Mouse (Mus musculus): ENCODE results near the gene Zfp865. TPM values are rescaled to one million over a fixed set of nuclear protein-coding genes. Genes with fewer than 3 reads are reported as not detected.

Gene Zfp865
- total RNA-seq, 2 experiments from 2014 or later: 22.4 to 23.2 TPM

DNA sequence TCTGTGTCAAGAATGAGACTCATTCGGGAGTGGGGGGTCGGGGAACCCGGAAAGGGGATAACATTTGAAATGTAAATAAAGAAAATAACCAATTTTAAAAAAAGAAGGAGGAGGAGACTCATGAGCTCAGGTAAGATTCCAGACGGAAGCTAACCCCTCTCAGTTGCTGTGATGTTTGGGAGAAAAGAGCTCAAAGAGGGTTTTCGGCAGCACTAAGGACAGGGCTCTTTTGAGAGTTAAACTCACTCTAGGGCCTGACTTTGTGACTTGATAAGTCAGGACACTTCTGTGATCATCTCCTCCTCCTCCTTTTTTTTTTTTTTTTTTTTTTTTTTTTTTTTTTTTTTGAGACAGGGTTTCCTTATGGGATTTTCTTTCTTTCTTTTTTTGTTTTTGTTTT, 18.8 kb downstream of the Zfp865 start:
- DNase-seq: no peak
- intact Hi-C loops (cut with DNase I): no loop called here

DNA sequence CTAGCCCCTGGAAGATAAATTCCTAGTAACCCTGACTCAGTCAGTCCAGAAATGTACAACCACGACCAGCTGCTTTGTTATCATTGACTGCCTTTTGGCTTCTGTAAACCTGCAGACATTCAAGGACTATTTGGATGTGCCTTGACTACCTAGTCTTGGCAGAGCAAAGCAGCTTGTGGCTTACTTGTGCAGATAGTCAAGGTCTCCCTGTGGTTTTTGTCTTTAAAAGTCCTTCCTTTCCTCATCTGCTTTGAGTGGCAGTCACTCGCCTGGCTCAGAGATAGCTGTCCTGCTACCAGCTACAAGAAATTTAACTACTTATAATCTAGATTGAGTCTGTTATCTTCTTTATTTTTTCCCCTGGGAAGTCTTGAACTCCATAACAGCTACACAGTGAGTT, 24.8 kb downstream of the Zfp865 start:
- DNase-seq: no peak
- intact Hi-C loops (cut with DNase I): no loop called here

DNA sequence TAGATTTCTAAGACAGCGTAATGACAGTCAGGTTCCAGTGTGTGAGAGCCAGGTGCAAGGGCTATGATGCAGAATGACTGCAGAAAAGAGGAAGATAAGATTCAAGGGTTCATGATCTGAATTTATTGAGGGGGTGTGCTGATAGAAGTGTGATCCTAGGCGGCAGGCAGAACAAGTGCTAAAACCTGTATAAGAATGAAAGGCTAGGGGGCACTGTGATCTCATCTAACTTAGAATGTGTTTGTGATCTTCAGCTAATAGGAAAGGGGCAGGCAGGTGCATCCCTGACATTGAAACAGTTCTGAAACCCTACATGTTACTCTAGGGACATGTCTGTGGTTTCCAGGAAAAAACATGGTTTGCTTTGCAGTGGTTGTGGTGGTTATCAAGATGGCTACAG, 25.9 kb downstream of the Zfp865 start:
- DNase-seq: no peak

DNA sequence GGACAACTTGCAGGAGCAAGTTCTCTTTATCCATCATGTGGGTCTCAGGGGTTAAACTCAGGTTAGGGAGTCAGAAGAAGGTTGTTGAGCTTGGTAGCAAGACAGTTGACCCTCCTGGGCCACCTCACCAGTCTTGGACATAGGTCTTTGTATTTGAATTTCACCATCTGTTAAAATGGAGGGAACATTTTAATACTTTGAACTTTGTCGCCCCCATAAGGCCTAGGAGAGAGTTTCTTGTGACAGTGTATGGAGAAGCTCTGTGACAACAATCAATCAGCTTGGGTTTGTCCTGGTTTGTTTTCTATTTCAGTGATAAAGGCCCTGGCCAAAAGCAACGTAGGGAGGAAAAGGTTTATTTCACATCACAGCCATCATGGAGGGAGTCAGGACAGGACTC, 27.1 kb downstream of the Zfp865 start:
- intact Hi-C loops (cut with DNase I): loop anchor here (1.0 kb wide), 1 partner anchor 104 kb away; no protein-coding TSS in a partner anchor

More for the DNA sequence above, 25.9 kb downstream of the Zfp865 start:
- intact Hi-C loops (cut with DNase I): no loop called here

DNA sequence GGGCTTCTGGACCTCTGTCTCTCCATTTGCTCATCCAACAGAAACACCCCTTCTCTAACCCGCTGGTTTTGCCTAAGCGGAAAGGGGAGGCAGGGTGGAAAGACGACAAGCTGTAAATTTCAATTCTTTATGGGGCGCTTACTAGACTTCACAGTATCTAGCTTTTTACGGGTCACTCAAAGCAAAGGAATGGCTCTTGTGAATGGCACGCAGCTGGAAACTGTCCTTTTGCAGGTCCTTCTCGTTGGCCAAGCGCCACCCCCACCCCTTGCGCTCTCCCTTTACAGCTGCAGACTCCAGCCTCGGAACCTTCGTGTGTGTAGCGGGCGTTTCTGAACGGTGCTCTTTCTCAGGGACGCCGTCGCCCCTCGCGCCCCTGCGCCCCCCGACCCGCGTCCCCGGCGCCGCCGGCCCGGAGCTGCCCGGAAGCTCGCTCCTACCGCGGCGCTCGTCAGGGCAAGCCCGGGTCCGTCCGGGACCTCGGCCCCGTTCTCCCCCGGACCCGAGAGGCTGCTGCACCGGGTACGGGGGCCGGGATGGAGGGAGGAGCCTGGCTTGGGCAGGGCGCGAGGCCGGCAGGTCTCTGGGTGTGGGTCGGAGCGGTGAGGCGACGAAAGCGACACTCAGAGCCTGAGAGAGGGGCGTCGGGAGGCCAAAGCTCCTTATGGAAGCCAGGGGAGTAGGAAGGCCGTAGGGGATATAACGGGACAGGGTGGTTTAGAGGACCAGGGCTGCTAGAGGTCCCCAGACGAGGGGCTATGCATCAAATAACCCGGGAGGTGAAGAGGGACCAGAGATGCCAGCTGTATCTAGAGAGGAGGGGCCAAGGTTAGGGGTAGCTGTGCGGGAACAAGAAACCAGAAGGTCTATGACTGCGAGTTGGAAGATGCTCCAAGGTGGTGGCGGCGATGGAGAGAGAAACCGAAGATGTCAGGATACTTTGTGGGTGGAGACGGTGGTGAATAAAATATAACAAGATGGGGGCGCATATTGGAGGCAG, 31.3 kb downstream of the Zfp865 start, which contains the start of gene Zfp580:
Gene Zfp580 (plus strand): TSS at position 346 of the 1,000 bp plus-strand sequence.
- intact Hi-C loops (cut with DNase I): loop anchor here (2.0 to 10.0 kb wide), 2 partner anchors 55 to 367 kb away; partner anchors contain the start of genes Hspbp1 and Zfp579
- DNase-seq: peak; percentile 83 to 87

More for the DNA sequence above, 27.1 kb downstream of the Zfp865 start:
- DNase-seq: peak; percentile 53 to 68

DNA sequence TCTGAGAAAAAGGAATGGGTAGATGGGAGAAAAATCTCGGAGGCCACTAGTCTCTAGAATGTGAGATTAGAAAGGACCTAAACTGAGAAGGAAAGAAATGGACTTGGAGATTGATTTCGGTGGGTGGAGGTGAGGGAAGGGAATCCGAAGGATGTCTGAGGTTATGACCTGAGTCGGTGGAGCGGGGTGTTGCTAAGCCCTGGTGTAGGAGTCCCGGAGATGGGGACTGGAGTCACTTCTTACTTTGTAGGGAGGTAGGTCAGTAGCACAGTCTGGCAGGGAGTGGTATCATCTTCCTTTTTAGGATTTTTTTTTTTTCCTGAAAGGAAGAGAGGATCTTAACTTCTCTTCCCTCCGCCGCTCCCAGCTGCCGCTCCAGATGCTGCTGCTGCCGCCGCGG, 32.3 kb downstream of the Zfp865 start:
- no peak for DNase-seq
- intact Hi-C loops (cut with DNase I): loop anchor here (10.0 kb wide), 1 partner anchor 368 kb away; the partner anchor contains the start of gene Hspbp1

DNA sequence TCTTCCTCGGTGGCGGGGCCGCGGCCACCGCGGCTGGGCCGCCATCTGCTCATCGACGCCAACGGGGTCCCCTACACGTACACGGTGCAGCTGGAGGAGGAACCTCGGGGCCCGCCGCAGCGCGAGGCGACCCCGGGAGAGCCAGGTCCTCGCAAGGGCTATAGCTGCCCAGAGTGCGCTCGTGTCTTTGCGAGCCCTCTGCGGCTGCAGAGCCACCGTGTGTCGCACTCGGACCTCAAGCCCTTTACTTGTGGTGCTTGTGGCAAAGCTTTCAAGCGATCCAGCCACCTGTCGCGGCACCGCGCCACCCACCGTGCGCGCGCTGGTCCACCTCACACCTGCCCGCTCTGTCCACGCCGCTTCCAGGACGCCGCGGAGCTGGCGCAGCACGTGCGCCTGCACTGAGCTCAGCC, 32.8 kb downstream of the Zfp865 start:
- intact Hi-C loops (cut with DNase I): loop anchor here (10.0 kb wide), 1 partner anchor 368 kb away; the partner anchor contains the start of gene Hspbp1
- no peak for DNase-seq

DNA sequence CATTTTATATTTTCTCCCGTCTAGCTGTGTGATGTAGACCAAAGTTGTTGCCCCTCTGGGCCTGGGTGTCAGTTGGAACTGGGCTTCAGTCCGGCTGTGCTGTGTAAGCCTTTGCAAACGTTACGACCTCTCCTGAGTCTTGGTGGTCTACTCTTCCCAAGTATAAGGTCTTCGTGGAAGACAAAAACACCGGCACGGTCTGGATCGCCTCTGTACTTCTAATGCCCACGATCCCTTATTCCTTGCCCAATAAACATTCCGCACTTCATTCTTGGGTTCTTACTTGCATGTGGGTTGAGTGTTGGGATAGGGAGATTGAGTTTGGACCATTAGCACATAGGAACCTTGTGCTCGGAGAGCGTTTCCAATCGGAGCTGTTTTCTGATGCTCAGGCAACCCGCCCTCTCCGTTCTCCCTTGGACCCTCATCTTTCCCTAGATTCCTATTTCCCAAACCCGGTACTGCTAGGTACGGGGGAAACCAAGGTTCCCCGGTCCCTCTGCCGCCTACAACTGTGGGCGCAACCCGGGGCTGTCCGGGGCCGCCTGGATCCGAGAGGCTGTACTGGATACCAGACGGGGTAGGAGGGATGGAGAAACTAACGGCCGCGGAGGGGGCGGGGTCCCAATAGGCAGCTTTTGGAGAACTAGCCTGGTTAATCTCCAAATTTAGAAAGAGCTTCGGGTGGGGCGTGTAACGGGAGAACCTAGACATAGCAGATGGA, 33.4 kb downstream of the Zfp865 start:
- intact Hi-C loops (cut with DNase I): loop anchor here (10.0 kb wide), 1 partner anchor 369 kb away; the partner anchor contains the start of gene Hspbp1
- no peak for DNase-seq

DNA sequence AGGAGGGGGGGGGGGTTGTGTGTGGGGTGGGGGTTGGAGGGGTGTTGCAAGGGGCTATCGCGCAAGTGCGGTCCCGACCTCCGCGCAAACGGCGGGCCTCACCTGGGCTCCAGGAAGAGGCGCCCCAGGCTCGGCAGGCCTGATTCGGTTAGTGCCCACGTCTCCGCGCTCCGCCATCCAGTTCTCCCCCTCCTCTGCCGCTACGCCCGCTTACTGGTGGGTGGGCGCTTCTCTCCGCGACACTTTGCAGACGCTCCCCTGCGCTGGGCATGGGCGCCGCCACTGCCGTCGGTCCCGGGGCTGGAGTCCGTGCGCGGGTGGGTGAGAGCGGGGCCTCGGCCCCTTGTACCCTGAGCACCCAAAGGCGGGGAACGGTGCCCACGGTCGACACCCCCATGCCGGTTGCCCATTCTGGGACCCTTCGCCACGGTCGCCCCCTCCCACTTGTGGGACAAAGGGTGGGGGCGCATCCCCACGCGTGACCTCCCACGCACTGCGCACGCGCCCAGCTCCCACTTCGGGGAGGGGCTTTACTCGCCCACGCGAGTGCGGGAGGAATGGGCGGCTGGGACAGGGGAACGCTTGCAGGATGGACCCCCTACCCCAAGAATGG, 36.6 kb downstream of the Zfp865 start:
- intact Hi-C loops (cut with DNase I): loop anchor here (10.0 kb wide), 1 partner anchor 372 kb away; the partner anchor contains the start of gene Hspbp1

DNA sequence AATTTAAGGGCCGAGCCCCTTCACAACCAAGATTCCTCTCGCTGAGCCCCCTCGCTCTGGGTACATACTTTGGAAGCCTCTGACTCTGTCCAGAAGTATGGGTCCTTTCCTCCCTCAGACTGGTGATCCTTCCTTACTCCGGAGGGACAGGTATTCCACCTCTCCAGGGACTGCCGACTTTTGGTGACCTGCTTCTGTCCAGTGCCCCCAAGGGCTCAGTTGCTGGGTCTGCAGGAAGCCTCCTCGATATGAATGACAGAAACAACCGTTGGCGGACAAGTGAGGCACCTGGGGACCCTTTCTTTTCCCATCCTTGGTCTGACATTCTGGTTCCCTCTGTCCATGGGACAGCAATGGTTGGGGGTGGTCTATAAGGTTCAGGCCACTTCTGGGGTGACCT, 37.2 kb downstream of the Zfp865 start:
- DNase-seq: no peak
- intact Hi-C loops (cut with DNase I): loop anchor here (10.0 kb wide), 1 partner anchor 373 kb away; the partner anchor contains the start of gene Hspbp1

More for the DNA sequence above, 36.6 kb downstream of the Zfp865 start:
- DNase-seq: no peak

DNA sequence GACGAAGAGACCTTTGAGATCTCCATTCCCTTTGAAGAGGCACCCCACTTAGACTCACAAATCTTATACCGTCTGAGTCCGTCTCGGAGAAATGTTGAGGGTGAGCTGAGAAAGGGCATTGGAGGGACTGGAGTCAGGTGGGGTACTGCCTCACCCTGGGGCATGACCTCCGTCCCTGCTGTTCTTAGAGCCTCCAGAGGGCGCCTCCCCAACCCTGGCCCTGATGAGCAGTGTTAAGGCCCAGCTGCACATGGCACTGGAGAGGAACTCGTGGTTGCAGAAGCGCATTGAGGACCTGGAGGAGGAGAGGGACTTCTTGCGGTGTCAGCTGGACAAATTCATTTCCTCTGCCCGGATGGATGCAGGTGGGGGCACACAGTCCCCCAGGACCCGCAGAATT, 37.6 kb downstream of the Zfp865 start:
- DNase-seq: no peak
- intact Hi-C loops (cut with DNase I): loop anchor here (10.0 kb wide), 1 partner anchor 373 kb away; the partner anchor contains the start of gene Hspbp1

DNA sequence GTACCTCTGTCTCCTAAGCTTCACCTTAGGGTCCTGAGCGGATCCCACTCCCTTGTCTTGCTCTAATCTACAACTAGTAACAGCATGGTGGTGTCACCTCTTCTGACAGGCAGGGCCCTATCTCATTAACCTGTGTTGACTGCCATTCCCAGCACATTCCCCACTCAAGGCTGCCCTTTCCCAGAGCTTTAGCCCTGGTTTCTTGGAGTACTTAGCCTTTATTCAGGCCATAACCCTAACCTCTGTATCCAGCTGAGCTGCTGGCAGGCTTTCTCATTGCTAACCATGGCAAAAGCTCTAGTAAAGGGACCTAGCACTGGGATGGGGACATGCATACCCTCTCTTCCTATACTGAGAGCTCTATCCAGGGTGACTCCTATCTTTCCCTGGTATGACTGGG, 38.5 kb downstream of the Zfp865 start:
- no peak for DNase-seq
- intact Hi-C loops (cut with DNase I): loop anchor here (10.0 kb wide), 1 partner anchor 374 kb away; the partner anchor contains the start of gene Hspbp1

DNA sequence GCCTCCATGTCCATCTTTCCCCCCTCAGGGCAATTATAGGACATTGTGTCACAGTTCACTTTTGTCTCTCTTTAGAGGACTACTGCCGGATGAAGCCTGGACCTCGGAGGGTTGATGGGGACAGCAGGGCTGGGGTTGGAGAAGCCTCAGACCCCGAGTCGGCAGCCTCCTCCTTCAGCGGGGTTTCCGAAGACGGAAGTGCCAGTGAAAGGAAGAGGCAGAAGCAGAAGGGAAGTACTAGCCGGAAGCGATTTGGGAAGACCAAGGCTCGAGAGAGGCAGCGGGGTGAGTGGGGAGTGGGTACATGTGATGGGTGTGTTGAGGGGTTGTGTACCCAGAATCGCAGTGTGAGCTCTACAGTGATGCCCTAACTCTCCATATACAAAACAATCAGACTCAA, 39.2 kb downstream of the Zfp865 start:
- no peak for DNase-seq
- intact Hi-C loops (cut with DNase I): loop anchor here (10.0 kb wide), 1 partner anchor 375 kb away; the partner anchor contains the start of gene Hspbp1

DNA sequence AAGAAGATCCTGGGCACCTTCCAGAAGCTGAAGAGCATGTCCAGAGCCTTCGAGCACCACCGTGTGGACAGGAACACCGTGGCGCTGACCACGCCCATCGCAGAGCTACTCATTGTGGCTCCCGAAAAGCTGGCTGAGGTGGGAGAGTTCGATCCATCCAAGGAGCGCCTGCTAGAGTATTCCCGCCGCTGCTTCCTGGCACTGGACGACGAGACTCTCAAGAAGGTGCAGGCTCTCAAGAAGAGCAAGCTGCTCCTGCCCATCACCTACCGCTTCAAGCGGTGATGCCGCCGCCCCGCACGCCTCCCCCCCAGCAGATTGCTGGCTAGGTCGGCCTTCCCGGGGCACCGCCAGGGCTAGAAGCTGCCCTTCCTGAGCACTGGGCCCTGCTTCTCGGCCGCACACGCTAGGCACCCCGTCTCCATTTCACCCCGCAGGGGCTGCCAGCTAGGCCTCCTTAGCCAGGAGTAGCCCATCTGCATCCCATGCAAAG, 40.1 kb downstream of the Zfp865 start:
- DNase-seq: peak; percentile 85 to 86
- intact Hi-C loops (cut with DNase I): loop anchor here (2.0 to 5.0 kb wide), 3 partner anchors 45 to 248 kb away; partner anchors contain the start of genes Fiz1, Gm44973, Ube2s and Zfp524

DNA sequence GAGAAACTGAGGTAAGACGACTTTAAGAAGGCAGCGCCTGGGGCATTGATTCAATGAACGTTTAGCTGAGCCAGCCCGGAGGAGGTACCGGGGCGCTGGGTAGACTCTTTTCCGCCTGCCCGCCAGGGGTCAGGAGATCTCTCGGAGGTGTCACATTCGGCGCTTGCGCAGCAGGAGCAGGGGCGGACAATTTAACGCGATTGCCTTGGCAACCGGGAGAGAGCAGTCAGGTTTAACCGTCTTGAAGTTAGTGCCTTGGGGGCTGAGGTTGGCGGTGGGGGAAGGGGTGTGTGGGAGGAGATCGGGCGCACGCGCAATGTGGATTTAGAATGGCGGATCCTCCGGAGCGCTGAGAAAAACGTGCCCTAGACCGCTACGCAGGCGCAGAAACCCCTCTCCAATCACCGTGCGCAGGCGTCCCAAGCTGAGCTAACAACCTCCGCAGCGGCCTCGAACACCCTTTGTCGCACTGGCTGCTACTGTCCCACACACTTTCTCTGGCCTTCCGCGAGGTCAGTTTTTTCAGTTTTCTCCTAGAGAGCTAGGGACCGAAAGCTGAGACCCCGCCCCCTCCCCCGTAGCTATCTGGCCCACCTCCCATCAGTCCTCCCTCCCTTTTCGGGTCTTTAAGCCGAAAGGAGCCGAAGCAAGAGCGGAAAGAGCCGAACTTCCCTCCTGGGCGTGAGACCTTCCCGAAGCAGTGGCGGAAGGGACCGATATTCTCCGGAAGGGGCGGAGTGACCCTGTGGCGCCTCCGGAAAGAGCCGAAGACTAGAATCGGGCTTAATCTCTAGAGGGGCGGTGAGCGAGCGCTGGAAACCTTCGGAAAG, 41.0 kb downstream of the Zfp865 start:
- intact Hi-C loops (cut with DNase I): loop anchor here (2.0 to 5.0 kb wide), 3 partner anchors 46 to 249 kb away; partner anchors contain the start of genes Fiz1, Gm44973, Ube2s and Zfp524

DNA sequence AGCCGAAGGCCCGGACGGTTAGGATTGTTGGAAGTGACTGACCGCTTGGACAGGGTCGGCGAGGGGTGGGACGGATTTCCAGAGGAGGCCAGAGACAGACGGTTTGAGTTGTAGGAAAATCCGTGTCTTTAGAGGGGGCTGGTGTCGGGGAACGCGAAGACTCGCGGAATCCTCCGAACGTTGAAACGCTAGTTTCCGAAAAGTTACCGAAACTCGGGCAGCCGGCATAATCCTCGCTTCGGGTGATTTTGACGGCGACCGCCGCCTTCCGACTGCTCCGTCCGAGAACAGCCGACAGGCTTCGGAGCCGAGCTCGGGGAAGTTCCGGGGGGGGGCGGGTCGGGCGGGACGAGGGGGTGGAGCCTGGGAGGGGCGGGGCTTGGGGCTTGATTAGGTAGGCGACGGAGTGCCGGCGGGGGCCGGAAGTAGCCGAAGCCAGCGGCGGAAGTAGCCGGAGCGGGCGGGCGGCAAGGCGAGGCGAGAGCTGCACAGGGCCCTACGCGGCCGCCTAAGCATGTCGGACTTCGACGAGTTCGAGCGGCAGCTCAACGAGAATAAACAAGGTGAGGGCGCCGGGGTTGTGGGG, 41.7 kb downstream of the Zfp865 start, which contains the start of gene U2af2:
Gene U2af2 (plus strand): TSS at position 370 of the 586 bp plus-strand sequence.
- intact Hi-C loops (cut with DNase I): loop anchor here (2.0 to 5.0 kb wide), 3 partner anchors 47 to 250 kb away; partner anchors contain the start of genes Fiz1, Gm44973, Ube2s and Zfp524
- DNase-seq: peak; percentile 96

More for the DNA sequence above, 41.0 kb downstream of the Zfp865 start:
- peak; percentile 99 for DNase-seq

DNA sequence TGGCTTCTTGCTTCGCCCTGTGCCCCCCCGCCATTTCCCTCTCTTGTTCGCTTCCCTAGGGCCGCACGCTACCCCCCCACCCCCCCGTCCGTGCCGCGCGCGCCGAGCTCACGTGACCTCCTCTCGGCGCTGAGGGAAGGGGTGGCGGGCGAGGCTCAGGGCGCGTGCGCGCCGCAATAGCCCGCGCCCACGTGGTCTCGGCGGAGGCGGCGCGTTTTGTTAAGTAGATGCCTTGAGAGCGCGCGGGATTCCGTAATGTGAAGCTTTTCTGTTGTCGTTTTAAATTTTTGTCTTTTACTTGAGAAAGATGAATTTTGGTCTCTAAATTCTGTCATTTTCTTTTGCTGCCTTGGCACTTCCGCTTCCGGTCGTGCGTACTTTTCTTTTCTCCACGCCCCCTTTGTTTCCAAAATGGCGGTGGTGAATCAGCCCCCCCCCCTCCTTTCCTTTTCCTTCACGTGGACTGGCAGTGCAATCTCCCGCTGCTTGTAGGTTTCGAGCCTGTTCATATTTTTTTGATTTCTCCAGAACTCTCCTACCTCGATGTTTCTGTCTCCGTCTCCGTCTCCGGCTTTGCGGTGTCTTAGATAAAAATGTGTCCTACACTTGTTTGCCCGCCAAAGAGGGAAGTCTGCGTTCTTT, 42.3 kb downstream of the Zfp865 start:
- DNase-seq: peak; percentile 74 to 83
- intact Hi-C loops (cut with DNase I): loop anchor here (1.0 to 5.0 kb wide), 2 partner anchors 18 to 250 kb away; partner anchors contain the start of genes Epn1 and Ube2s

Measured in heart, postnatal 10 days (tissue).